In the genomic region with DNA sequence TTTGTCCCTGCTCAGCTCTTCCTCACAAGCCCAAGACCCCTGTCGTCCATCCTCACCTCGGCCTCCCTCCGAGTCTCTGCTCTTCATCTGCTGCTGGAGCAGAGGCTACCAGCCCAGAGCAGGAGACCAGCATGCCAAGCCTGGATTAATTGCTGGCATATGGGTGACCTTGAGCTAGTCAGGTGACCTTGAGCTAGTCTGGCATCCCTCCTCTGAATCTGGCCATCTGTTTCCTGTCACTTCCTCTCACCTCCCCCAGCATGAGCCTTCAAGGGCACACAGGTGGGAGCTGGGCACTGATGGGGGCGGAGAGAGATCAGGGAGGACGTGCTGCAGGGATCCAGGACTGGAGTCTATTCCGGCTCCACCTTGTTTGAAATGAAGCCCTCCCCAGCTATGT, we compare ENCODE assay signal across 14 mouse cellular contexts.
DNase-seq lines count a peak whose midpoint lies in the region; ATAC-seq and TF ChIP-seq lines count a peak whose summit lies in the region.
"Had no signal": no experiment of that assay in that cellular context is flagged by ENCODE, and none has a peak within 500 bp of the region (broad histone marks: within the 10 kb centered on the region; RNA-seq: fewer than 3 reads in every experiment).

No protein-coding gene starts in this region.

- no peaks in the 10 kb centered on the region for H3K9me3 ChIP-seq in stomach, embryonic 15.5 days
- H3K9me3 ChIP-seq in stomach, postnatal 0 days (ENCODE audit: control insufficient read depth, low read length): no peaks in the 10 kb centered on the region
- H3K9me3 ChIP-seq in hindbrain, embryonic 13.5 days: no peaks in the 10 kb centered on the region
- H3K9me3 ChIP-seq: forebrain, embryonic 13.5 days; liver, embryonic 15.5 days; neural tube, embryonic 12.5 days had no signal

- no peak for TF ChIP-seq CTCF in stomach, postnatal 0 days (IDR thresholded peaks at IDR 0.05; ENCODE audit: low read depth)

- DNase-seq in adrenal gland, adult (ENCODE audit: inconsistent age in 2 of 2, low spot score in 1 of 2): peak; percentile 23 to 65
- DNase-seq in adrenal gland, postnatal 10 days: no peak
- DNase-seq in stomach, postnatal 0 days (ENCODE audit: low spot score): no peak
- DNase-seq in gastrocnemius, postnatal 4 days (ENCODE audit: low spot score in 2 of 2): no peak
- no peak for DNase-seq in urinary bladder, postnatal 36 days (ENCODE audit: low spot score in 2 of 2)
- no peak for DNase-seq in thymus, postnatal 25 days
- DNase-seq: heart, postnatal 4 days; right cerebral cortex, postnatal 14 days had no signal

- no peak overlapping the region for H3K4me3 ChIP-seq in stomach, embryonic 15.5 days (replicated peaks)
- no peak overlapping the region for H3K4me3 ChIP-seq in stomach, postnatal 0 days (ENCODE audit: low read depth, low read length)
- H3K4me3 ChIP-seq in hindbrain, embryonic 13.5 days: no peak overlapping the region
- H3K4me3 ChIP-seq: forebrain, embryonic 13.5 days; liver, embryonic 15.5 days; neural tube, embryonic 12.5 days had no signal

- H3K4me1 ChIP-seq in stomach, embryonic 15.5 days: 0 out of 2 replicates have a peak, but pooled peaks cover 17% of the 10 kb centered on the region
- H3K4me1 ChIP-seq in stomach, postnatal 0 days (replicated peaks; ENCODE audit: control insufficient read depth, insufficient read depth): no peaks in the 10 kb centered on the region
- H3K4me1 ChIP-seq in hindbrain, embryonic 13.5 days (replicated peaks): peaks cover 39% of the 10 kb centered on the region

- 42% methylated on average over 6 of the region's 6 CpGs for WGBS in stomach, embryonic 15.5 days
- WGBS in stomach, postnatal 0 days: 52% methylated on average over 6 of the region's 6 CpGs
- 49% methylated on average over 6 of the region's 6 CpGs for WGBS in hindbrain, embryonic 13.5 days

- no peak overlapping the region for H3K9ac ChIP-seq in stomach, embryonic 15.5 days
- no peak overlapping the region for H3K9ac ChIP-seq in stomach, postnatal 0 days (ENCODE audit: low read length)
- no peak overlapping the region for H3K9ac ChIP-seq in hindbrain, embryonic 13.5 days
- H3K9ac ChIP-seq: forebrain, embryonic 13.5 days; liver, embryonic 15.5 days; neural tube, embryonic 12.5 days had no signal

- H3K36me3 ChIP-seq in stomach, embryonic 15.5 days: no peaks in the 10 kb centered on the region
- H3K36me3 ChIP-seq in stomach, postnatal 0 days (ENCODE audit: control insufficient read depth, insufficient read depth, low read length): no peaks in the 10 kb centered on the region
- no peaks in the 10 kb centered on the region for H3K36me3 ChIP-seq in hindbrain, embryonic 13.5 days
- H3K36me3 ChIP-seq: liver, embryonic 15.5 days; neural tube, embryonic 12.5 days had no signal

- no peak overlapping the region for H3K27ac ChIP-seq in stomach, embryonic 15.5 days
- no peak overlapping the region for H3K27ac ChIP-seq in stomach, postnatal 0 days (replicated peaks)
- peak overlapping the region; percentile 62 for H3K27ac ChIP-seq in hindbrain, embryonic 13.5 days
- H3K27ac ChIP-seq: forebrain, embryonic 13.5 days; kidney, postnatal 0 days; liver, embryonic 15.5 days; neural tube, embryonic 12.5 days had no signal

- no peak overlapping the region for H3K4me2 ChIP-seq in stomach, embryonic 15.5 days
- no peak overlapping the region for H3K4me2 ChIP-seq in stomach, postnatal 0 days (replicated peaks; ENCODE audit: low read depth)
- no peak overlapping the region for H3K4me2 ChIP-seq in hindbrain, embryonic 13.5 days
- H3K4me2 ChIP-seq: forebrain, embryonic 13.5 days; liver, embryonic 15.5 days; neural tube, embryonic 12.5 days had no signal

- ATAC-seq in stomach, embryonic 15.5 days (ENCODE audit: insufficient read depth, low FRiP score, low read depth): peak; percentile 16; the same call in 1 of the 2 replicates
- ATAC-seq in stomach, postnatal 0 days (ENCODE audit: low FRiP score, low TSS enrichment): no peak
- ATAC-seq in hindbrain, embryonic 13.5 days (ENCODE audit: low FRiP score): no peak
- ATAC-seq: forebrain, embryonic 13.5 days had no signal

- TF ChIP-seq EP300 in stomach, postnatal 0 days (optimal IDR thresholded peaks at IDR 0.05): no peak

- H3K27me3 ChIP-seq in stomach, embryonic 15.5 days (replicated peaks): no peaks in the 10 kb centered on the region
- H3K27me3 ChIP-seq in stomach, postnatal 0 days (ENCODE audit: control insufficient read depth, insufficient read depth, low read length): no peaks in the 10 kb centered on the region
- 0 out of 2 replicates have a peak, but pooled peaks cover 2% of the 10 kb centered on the region for H3K27me3 ChIP-seq in hindbrain, embryonic 13.5 days
- H3K27me3 ChIP-seq: liver, embryonic 15.5 days; neural tube, embryonic 12.5 days had no signal

Comparison
In these comparisons a context has a peak if more than half of its experiments do, and no peak if none do; other contexts are left out.
1. DNase-seq: peak in adrenal gland, adult (2 of 2); none in adrenal gland, postnatal 10 days (single experiment), stomach, postnatal 0 days (single experiment), gastrocnemius, postnatal 4 days (0 of 2), urinary bladder, postnatal 36 days (0 of 2) and thymus, postnatal 25 days (single experiment).